Mouse (Mus musculus): ENCODE results near the gene Fkbp15. TPM values are rescaled to one million over a fixed set of nuclear protein-coding genes. Genes with fewer than 3 reads are reported as not detected.
A peak's percentile ranks its signal among the peaks of the same experiment; 100 is the strongest.

The Fkbp15 gene
- polyA plus RNA-seq, 1 experiment, result 1.4 TPM

GRCm38 (mm10) chr4:62361571-62361970 is 1.2 kb upstream of the Fkbp15 start:
- peaks cover 16% of the 10 kb centered on the region for H3K36me3 ChIP-seq (ENCODE audit: control insufficient read depth)
- TF ChIP-seq TAL1 (IDR thresholded peaks at IDR 0.05; ENCODE audit: low read length) (no peak), GATA1 (IDR thresholded peaks at IDR 0.05; ENCODE audit: low read length) (no peak)
- H3K27me3 ChIP-seq (ENCODE audit: control insufficient read depth), result no peaks in the 10 kb centered on the region
- no peaks in the 10 kb centered on the region for H3K9me3 ChIP-seq (ENCODE audit: control insufficient read depth, low read length)
- peak overlapping the region; percentile 88 for H3K4me3 ChIP-seq (replicated peaks)
- H3K4me1 ChIP-seq (ENCODE audit: control insufficient read depth), result peaks cover 49% of the 10 kb centered on the region

- Histone ChIP-seq H3K9me3 (ENCODE audit: control insufficient read depth, low read length) (no peaks in the 10 kb centered on the region), H3K36me3 (ENCODE audit: control insufficient read depth) (peaks cover 22% of the 10 kb centered on the region), H3K4me3 (replicated peaks) (peak overlapping the region; percentile 88), H3K27me3 (ENCODE audit: control insufficient read depth) (no peaks in the 10 kb centered on the region), H3K4me1 (ENCODE audit: control insufficient read depth) (peaks cover 44% of the 10 kb centered on the region)
- TF ChIP-seq GATA1 (IDR thresholded peaks at IDR 0.05; ENCODE audit: low read length) (no peak), TAL1 (IDR thresholded peaks at IDR 0.05; ENCODE audit: low read length) (no peak)
These were observed 582 bp upstream of the Fkbp15 start for GRCm38 (mm10) chr4:62360805-62361455.

- Histone ChIP-seq H3K36me3 (ENCODE audit: control insufficient read depth) (peaks cover 26% of the 10 kb centered on the region), H3K9me3 (ENCODE audit: control insufficient read depth, low read length) (no peaks in the 10 kb centered on the region), H3K4me3 (replicated peaks) (peak overlapping the region; percentile 88), H3K27me3 (ENCODE audit: control insufficient read depth) (no peaks in the 10 kb centered on the region), H3K4me1 (ENCODE audit: control insufficient read depth) (peaks cover 36% of the 10 kb centered on the region)
- TF ChIP-seq GATA1 (IDR thresholded peaks at IDR 0.05; ENCODE audit: low read length) (no peak), TAL1 (IDR thresholded peaks at IDR 0.05; ENCODE audit: low read length) (no peak)
These were observed 1.0 kb downstream of the Fkbp15 start for GRCm38 (mm10) chr4:62359256-62359775.

- TF ChIP-seq GATA1 (IDR thresholded peaks at IDR 0.05; ENCODE audit: low read length) (no peak), TAL1 (IDR thresholded peaks at IDR 0.05; ENCODE audit: low read length) (no peak)
- no peak overlapping the region for H3K4me3 ChIP-seq (replicated peaks)
- peaks cover 32% of the 10 kb centered on the region for H3K4me1 ChIP-seq (ENCODE audit: control insufficient read depth)
- H3K27me3 ChIP-seq (ENCODE audit: control insufficient read depth), result no peaks in the 10 kb centered on the region
- no peaks in the 10 kb centered on the region for H3K9me3 ChIP-seq (ENCODE audit: control insufficient read depth, low read length)
- peaks cover 34% of the 10 kb centered on the region for H3K36me3 ChIP-seq (ENCODE audit: control insufficient read depth)
These were observed 2.7 kb downstream of the Fkbp15 start for GRCm38 (mm10) chr4:62357631-62358148.

GRCm38 (mm10) chr4:62349371-62349770 is 11.0 kb downstream of the Fkbp15 start:
- no peaks in the 10 kb centered on the region for H3K9me3 ChIP-seq (ENCODE audit: control insufficient read depth, low read length)
- TF ChIP-seq TAL1 (IDR thresholded peaks at IDR 0.05; ENCODE audit: low read length), result no peak
- no peak for TF ChIP-seq GATA1 (IDR thresholded peaks at IDR 0.05; ENCODE audit: low read length)
- peaks cover 76% of the 10 kb centered on the region for H3K36me3 ChIP-seq (ENCODE audit: control insufficient read depth)

DNA sequence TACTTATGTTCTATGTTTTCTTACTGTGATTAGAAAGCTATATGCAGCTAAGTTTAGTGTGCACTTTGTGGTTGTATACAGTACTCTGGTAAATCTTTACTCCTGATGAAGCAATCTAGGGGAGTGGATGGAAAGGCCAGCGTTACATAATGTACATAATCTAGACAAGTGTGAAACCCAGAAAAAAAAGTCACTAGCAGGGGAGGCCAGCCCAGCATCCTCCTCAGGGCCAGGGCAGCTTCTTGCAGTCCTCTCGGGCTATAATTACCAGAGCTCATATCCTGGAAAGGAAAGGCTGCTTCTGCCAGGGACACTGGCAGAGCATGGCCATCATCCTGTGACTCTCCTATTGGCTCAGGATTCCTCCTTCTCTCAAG is 12.0 kb downstream of the Fkbp15 start:
- H3K36me3 ChIP-seq (ENCODE audit: control insufficient read depth), result peaks cover 81% of the 10 kb centered on the region

More at GRCm38 (mm10) chr4:62349371-62349770, 11.0 kb downstream of the Fkbp15 start:
- Histone ChIP-seq H3K4me1 (ENCODE audit: control insufficient read depth) (no peaks in the 10 kb centered on the region), H3K27me3 (ENCODE audit: control insufficient read depth) (no peaks in the 10 kb centered on the region), H3K4me3 (replicated peaks) (no peak overlapping the region)

GRCm38 (mm10) chr4:62347605-62348328 is 12.6 kb downstream of the Fkbp15 start:
- Histone ChIP-seq H3K27me3 (ENCODE audit: control insufficient read depth) (no peaks in the 10 kb centered on the region), H3K4me1 (ENCODE audit: control insufficient read depth) (no peaks in the 10 kb centered on the region), H3K36me3 (ENCODE audit: control insufficient read depth) (peaks cover 80% of the 10 kb centered on the region), H3K4me3 (replicated peaks) (no peak overlapping the region), H3K9me3 (ENCODE audit: control insufficient read depth, low read length) (peaks cover 2% of the 10 kb centered on the region; the same call in 1 of the 2 replicates)
- TF ChIP-seq GATA1 (IDR thresholded peaks at IDR 0.05; ENCODE audit: low read length), result no peak
- TF ChIP-seq TAL1 (IDR thresholded peaks at IDR 0.05; ENCODE audit: low read length), result no peak

More for the DNA sequence above, 12.0 kb downstream of the Fkbp15 start:
- peaks cover 2% of the 10 kb centered on the region; the same call in 1 of the 2 replicates for H3K9me3 ChIP-seq (ENCODE audit: control insufficient read depth, low read length)
- no peak overlapping the region for H3K4me3 ChIP-seq (replicated peaks)
- H3K27me3 ChIP-seq (ENCODE audit: control insufficient read depth), result no peaks in the 10 kb centered on the region
- no peaks in the 10 kb centered on the region for H3K4me1 ChIP-seq (ENCODE audit: control insufficient read depth)
- TF ChIP-seq TAL1 (IDR thresholded peaks at IDR 0.05; ENCODE audit: low read length) (no peak), GATA1 (IDR thresholded peaks at IDR 0.05; ENCODE audit: low read length) (no peak)

- H3K4me1 ChIP-seq (ENCODE audit: control insufficient read depth), result no peaks in the 10 kb centered on the region
- no peak for TF ChIP-seq TAL1 (IDR thresholded peaks at IDR 0.05; ENCODE audit: low read length)
- TF ChIP-seq GATA1 (IDR thresholded peaks at IDR 0.05; ENCODE audit: low read length), result no peak
- peaks cover 79% of the 10 kb centered on the region for H3K36me3 ChIP-seq (ENCODE audit: control insufficient read depth)
- H3K9me3 ChIP-seq (ENCODE audit: control insufficient read depth, low read length), result peaks cover 2% of the 10 kb centered on the region; the same call in 1 of the 2 replicates
- no peaks in the 10 kb centered on the region for H3K27me3 ChIP-seq (ENCODE audit: control insufficient read depth)
- no peak overlapping the region for H3K4me3 ChIP-seq (replicated peaks)
These were observed 14.5 kb downstream of the Fkbp15 start for GRCm38 (mm10) chr4:62345827-62346226.

GRCm38 (mm10) chr4:62344000-62344399 is 16.3 kb downstream of the Fkbp15 start:
- H3K36me3 ChIP-seq (ENCODE audit: control insufficient read depth), result peaks cover 81% of the 10 kb centered on the region
- peaks cover 2% of the 10 kb centered on the region; the same call in 1 of the 2 replicates for H3K9me3 ChIP-seq (ENCODE audit: control insufficient read depth, low read length)
- no peak for TF ChIP-seq TAL1 (IDR thresholded peaks at IDR 0.05; ENCODE audit: low read length)
- TF ChIP-seq GATA1 (IDR thresholded peaks at IDR 0.05; ENCODE audit: low read length), result no peak
- H3K4me3 ChIP-seq (replicated peaks), result no peak overlapping the region
- H3K4me1 ChIP-seq (ENCODE audit: control insufficient read depth), result no peaks in the 10 kb centered on the region
- H3K27me3 ChIP-seq (ENCODE audit: control insufficient read depth), result no peaks in the 10 kb centered on the region
